In genomic region chr7:25030032-25030753, GRCm38 (mm10) we compare ENCODE assay signal across 8 mouse cellular contexts. TPM values are rescaled to one million over a fixed set of nuclear protein-coding genes. Genes with fewer than 3 reads are reported as not detected.
DNase-seq lines count a peak whose midpoint lies in the region; ATAC-seq lines count a peak whose summit lies in the region.

No protein-coding gene starts in this region.

- DNase-seq in urinary bladder, postnatal 14 days (ENCODE audit: low spot score) = peak; percentile 74
- no peak for DNase-seq in urinary bladder, adult 2 months (ENCODE audit: low spot score)
- DNase-seq in cerebellum, adult 18-20 months = peak; percentile 77 to 83
- DNase-seq in hindlimb bud, embryonic 11.5 days (ENCODE audit: extremely low spot score, low read depth, low spot score) = peak; percentile 86
- DNase-seq in liver, embryonic 13.5 days = peak; percentile 46
- peak; percentile 27 to 39 for DNase-seq in thymus, adult 18-20 months

- no peaks in the 10 kb centered on the region for H3K9me3 ChIP-seq in forebrain, embryonic 15.5 days
- no peaks in the 10 kb centered on the region for H3K9me3 ChIP-seq in liver, embryonic 13.5 days (replicated peaks)
- H3K9me3 ChIP-seq in neural tube, embryonic 13.5 days = no peaks in the 10 kb centered on the region

- H3K4me2 ChIP-seq in forebrain, embryonic 15.5 days (replicated peaks) = no peak overlapping the region
- H3K4me2 ChIP-seq in liver, embryonic 13.5 days = no peak overlapping the region
- no peak overlapping the region for H3K4me2 ChIP-seq in neural tube, embryonic 13.5 days

- 43% methylated on average over 5 of the region's 5 CpGs for WGBS in forebrain, embryonic 15.5 days
- 40% methylated on average over 5 of the region's 5 CpGs for WGBS in liver, embryonic 13.5 days (ENCODE audit: insufficient replicate concordance)
- WGBS in neural tube, embryonic 13.5 days = 45% methylated on average over 5 of the region's 5 CpGs

- no peaks in the 10 kb centered on the region for H3K27me3 ChIP-seq in forebrain, embryonic 15.5 days
- H3K27me3 ChIP-seq in liver, embryonic 13.5 days = no peaks in the 10 kb centered on the region
- no peaks in the 10 kb centered on the region for H3K27me3 ChIP-seq in neural tube, embryonic 13.5 days

- no peak for ATAC-seq in forebrain, embryonic 15.5 days (replicated peaks)
- no peak for ATAC-seq in liver, embryonic 13.5 days (ENCODE audit: low read depth)
- ATAC-seq in neural tube, embryonic 13.5 days (ENCODE audit: low read depth) = no peak; the same call in 1 of the 2 replicates

- H3K4me3 ChIP-seq in forebrain, embryonic 15.5 days = no peak overlapping the region
- H3K4me3 ChIP-seq in liver, embryonic 13.5 days (replicated peaks) = no peak overlapping the region
- no peak overlapping the region for H3K4me3 ChIP-seq in neural tube, embryonic 13.5 days

- H3K4me1 ChIP-seq in forebrain, embryonic 15.5 days = 0 out of 2 replicates have a peak, but pooled peaks cover 3% of the 10 kb centered on the region
- H3K4me1 ChIP-seq in liver, embryonic 13.5 days (replicated peaks) = no peaks in the 10 kb centered on the region; the same call in 1 of the 2 replicates
- H3K4me1 ChIP-seq in neural tube, embryonic 13.5 days (replicated peaks) = 0 out of 2 replicates have a peak, but pooled peaks cover 5% of the 10 kb centered on the region

- H3K36me3 ChIP-seq in forebrain, embryonic 15.5 days = peaks cover 40% of the 10 kb centered on the region
- peaks cover 6% of the 10 kb centered on the region; the same call in 1 of the 2 replicates for H3K36me3 ChIP-seq in liver, embryonic 13.5 days
- peaks cover 72% of the 10 kb centered on the region for H3K36me3 ChIP-seq in neural tube, embryonic 13.5 days

- H3K9ac ChIP-seq in forebrain, embryonic 15.5 days (replicated peaks) = no peak overlapping the region
- no peak overlapping the region for H3K9ac ChIP-seq in liver, embryonic 13.5 days
- no peak overlapping the region for H3K9ac ChIP-seq in neural tube, embryonic 13.5 days

- H3K27ac ChIP-seq in forebrain, embryonic 15.5 days (replicated peaks) = peak overlapping the region; percentile 25; the same call in 1 of the 2 replicates
- no peak overlapping the region for H3K27ac ChIP-seq in liver, embryonic 13.5 days
- H3K27ac ChIP-seq in neural tube, embryonic 13.5 days (replicated peaks) = peak overlapping the region; percentile 49

RNA-seq across cellular contexts. Expression of gene Atp1a3, which starts 24.4 kb away (rescaled TPM):
- 0.51 and 0.93 TPM in 2 replicates for polyA plus RNA-seq in urinary bladder, adult 2 months (2012; rRNA removed)
- 181 and 191 TPM in 2 replicates for polyA plus RNA-seq in forebrain, embryonic 15.5 days (2015; fragmentation: Nextera tagmentation; extraction: Ambion mirVana)
- polyA plus RNA-seq in liver, embryonic 13.5 days (2015; fragmentation: Nextera tagmentation; extraction: Ambion mirVana) = 0.82 and 0.87 TPM in 2 replicates
- polyA plus RNA-seq in neural tube, embryonic 13.5 days (2015; fragmentation: Nextera tagmentation; extraction: Ambion mirVana) = 261 and 282 TPM in 2 replicates

RNA-seq across cellular contexts. Expression of gene Grik5, which starts 42.0 kb away (rescaled TPM):
- polyA plus RNA-seq in urinary bladder, adult 2 months (2012; rRNA removed) = 30.7 and 34.7 TPM in 2 replicates
- polyA plus RNA-seq in forebrain, embryonic 15.5 days (2015; fragmentation: Nextera tagmentation; extraction: Ambion mirVana) = 15.9 and 17.1 TPM in 2 replicates
- polyA plus RNA-seq in liver, embryonic 13.5 days (2015; fragmentation: Nextera tagmentation; extraction: Ambion mirVana) = 0.86 and 1.0 TPM in 2 replicates
- polyA plus RNA-seq in neural tube, embryonic 13.5 days (2015; fragmentation: Nextera tagmentation; extraction: Ambion mirVana) = 15.2 and 15.3 TPM in 2 replicates

RNA-seq across cellular contexts. Expression of gene Zfp574, which starts 42.2 kb away (rescaled TPM):
- polyA plus RNA-seq in urinary bladder, adult 2 months (2012; rRNA removed) = 23.1 and 27.7 TPM in 2 replicates
- polyA plus RNA-seq in forebrain, embryonic 15.5 days (2015; fragmentation: Nextera tagmentation; extraction: Ambion mirVana) = 35.8 and 40.8 TPM in 2 replicates
- 9.7 and 11.1 TPM in 2 replicates for polyA plus RNA-seq in liver, embryonic 13.5 days (2015; fragmentation: Nextera tagmentation; extraction: Ambion mirVana)
- polyA plus RNA-seq in neural tube, embryonic 13.5 days (2015; fragmentation: Nextera tagmentation; extraction: Ambion mirVana) = 32.8 and 35.4 TPM in 2 replicates

RNA-seq across cellular contexts. Expression of gene Rabac1, which starts 57.6 kb away (rescaled TPM):
- 367 and 429 TPM in 2 replicates for polyA plus RNA-seq in urinary bladder, adult 2 months (2012; rRNA removed)
- polyA plus RNA-seq in forebrain, embryonic 15.5 days (2015; fragmentation: Nextera tagmentation; extraction: Ambion mirVana) = 195 and 196 TPM in 2 replicates
- 56.4 and 59.5 TPM in 2 replicates for polyA plus RNA-seq in liver, embryonic 13.5 days (2015; fragmentation: Nextera tagmentation; extraction: Ambion mirVana)
- 255 and 276 TPM in 2 replicates for polyA plus RNA-seq in neural tube, embryonic 13.5 days (2015; fragmentation: Nextera tagmentation; extraction: Ambion mirVana)

Comparison
In these comparisons a context has a peak if more than half of its experiments do, and no peak if none do; other contexts are left out.
1. RNA of gene Atp1a3, which starts 24.4 kb away (polyA plus RNA-seq): 261 to 282 TPM in neural tube, embryonic 13.5 days and 181 to 191 TPM in forebrain, embryonic 15.5 days; 0.82 to 0.87 TPM in liver, embryonic 13.5 days and 0.51 to 0.93 TPM in urinary bladder, adult 2 months; every median in the first group is over 10 times any median in the second.